Mouse (Mus musculus): ENCODE data around the gene Acer3.

Gene Acer3

DNA sequence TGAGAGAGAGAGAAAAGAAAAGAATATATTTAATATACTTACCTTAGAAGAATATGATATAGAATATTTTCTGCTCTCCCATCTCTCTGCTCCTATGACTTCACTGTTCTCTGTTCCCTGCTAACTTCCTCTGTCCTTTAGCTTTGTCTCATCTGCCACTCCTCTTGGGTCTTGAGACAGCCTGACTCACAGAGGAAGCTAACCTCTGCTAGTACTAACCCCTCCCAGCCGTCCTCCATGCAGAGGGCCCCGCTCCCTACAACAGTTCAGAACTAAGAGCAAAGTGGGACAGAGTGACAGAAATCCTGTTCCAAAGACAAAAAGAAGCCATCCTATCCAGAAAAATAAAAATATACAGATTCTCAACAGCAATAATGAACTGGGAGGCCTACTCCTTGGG is at the start of gene Acer3:
Acer3 (minus strand) TSS at position 126 of the 400 bp plus-strand sequence.
- no peak for DNase-seq (ENCODE audit: low spot score)

- DNase-seq (ENCODE audit: low spot score) = no peak
Observed at GRCm38 (mm10) chr7:98369762-98370369, 48.9 kb upstream of the Acer3 start.

DNA sequence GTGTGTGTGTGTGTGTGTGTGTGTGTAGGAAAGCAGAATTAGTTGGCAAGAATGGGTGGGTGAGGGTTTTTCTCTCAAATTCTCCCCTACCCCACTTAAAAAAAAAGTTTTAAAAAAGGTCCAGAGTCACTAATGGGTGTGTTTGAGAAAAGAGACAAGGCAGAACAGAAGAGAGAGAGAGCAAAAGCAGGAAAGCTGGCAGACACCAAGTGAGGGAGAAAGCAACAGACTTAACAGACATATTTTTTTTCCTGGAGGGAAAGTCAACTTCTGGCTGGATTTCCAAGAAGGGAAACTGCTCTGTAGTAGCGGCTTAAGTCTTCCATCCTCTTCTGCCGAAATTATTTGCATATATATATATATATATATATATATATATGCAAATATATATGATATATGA is 40.7 kb upstream of the Acer3 start:
- DNase-seq (ENCODE audit: low spot score) = no peak

GRCm38 (mm10) chr7:98361063-98361652 is 40.1 kb upstream of the Acer3 start, which contains the start of gene Tsku:
Gene Tsku (minus strand): TSS chr7:98361328.
- peak; percentile 6 for DNase-seq (ENCODE audit: low spot score)

GRCm38 (mm10) chr7:98360621-98360990 is 39.6 kb upstream of the Acer3 start:
- DNase-seq (ENCODE audit: low spot score) = no peak

- no peak for DNase-seq (ENCODE audit: low spot score)
Observed at GRCm38 (mm10) chr7:98359951-98360620, 39.1 kb upstream of the Acer3 start.

DNA sequence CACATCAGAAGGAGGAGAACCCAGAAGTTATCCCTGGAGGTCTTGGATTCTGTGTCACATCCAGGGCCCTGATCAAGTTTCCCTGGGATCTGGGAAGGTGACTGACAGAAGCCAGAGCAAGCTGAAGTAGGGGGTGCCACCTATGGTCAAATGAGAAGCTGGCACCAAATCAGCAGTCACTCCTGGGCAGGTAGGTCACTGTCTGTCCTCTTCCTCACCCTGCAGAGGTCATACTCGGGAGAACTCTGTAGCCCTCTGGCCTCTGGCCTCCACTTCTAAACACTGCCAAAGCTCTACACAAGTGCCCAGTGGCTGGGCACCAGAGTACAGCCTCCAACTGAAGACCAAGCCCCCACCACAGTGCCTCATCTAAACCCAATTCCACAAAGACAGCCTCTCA is 37.0 kb upstream of the Acer3 start:
- DNase-seq (ENCODE audit: low spot score) = no peak

- no peak for DNase-seq (ENCODE audit: low spot score)
Observed at GRCm38 (mm10) chr7:98357324-98357723, 36.3 kb upstream of the Acer3 start.

- DNase-seq (ENCODE audit: low spot score) = no peak
Observed at GRCm38 (mm10) chr7:98354921-98355310, 33.9 kb upstream of the Acer3 start.

DNA sequence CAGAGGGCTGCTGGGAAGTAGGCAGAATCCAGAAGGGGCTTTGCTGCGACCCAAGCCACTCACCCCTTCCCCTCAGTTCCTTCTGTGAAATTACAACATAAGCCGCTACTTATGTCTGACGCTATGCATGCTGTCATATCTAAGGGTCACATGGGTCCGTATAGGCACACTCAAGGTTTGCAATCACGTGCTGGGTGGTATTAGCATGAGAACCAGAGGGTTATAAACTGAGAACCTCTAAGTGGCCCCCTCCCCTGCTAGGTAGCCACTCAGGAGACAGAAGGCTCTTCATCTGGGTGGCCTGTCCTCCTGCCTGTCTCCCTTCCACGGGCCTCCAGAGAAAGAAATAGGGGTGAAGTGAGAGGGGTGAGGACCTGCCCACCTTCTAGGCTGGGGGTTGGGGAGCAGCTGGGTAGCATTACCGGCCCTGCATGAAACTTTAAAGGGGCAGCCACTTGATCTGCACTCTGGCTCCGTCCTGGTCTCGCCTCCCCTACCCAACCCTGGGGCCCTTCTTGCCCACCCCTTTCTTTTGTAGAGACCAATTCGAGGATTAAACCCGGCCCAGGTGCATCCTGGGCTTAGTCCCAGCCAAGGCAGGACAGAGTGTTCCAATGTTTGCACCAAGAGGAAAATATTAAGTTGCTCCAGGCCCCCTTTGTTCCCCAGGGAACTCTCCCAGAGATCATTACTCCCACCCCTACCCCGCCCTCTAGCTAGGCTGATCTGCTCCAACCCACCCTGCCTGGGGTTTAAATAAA is 33.3 kb upstream of the Acer3 start:
- no peak for DNase-seq (ENCODE audit: low spot score)

- DNase-seq (ENCODE audit: low spot score) = no peak
Observed at GRCm38 (mm10) chr7:98353616-98354015, 32.6 kb upstream of the Acer3 start.

- DNase-seq (ENCODE audit: low spot score) = no peak
Observed at GRCm38 (mm10) chr7:98351523-98351922, 30.5 kb upstream of the Acer3 start.

DNA sequence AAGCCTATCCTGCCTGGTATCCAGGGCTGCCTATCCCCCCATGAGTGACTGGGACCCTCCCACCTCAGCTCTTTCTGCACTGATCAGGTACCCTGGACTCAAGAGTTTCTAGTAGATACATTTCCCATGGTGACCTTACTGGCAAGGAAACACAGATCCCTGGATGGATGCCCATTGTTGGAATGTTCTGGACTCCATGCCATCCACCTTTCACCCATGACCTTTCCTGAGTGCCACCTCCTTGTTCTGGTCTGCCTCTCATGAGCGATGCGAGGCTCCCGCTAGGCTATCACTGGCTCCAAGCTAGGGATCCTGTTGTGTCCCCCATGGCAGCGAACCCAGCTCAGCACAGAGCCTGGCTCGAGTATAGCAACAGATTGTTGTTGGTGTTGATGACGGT is 28.8 kb upstream of the Acer3 start:
- DNase-seq (ENCODE audit: low spot score) = no peak

- peak; percentile 60 for DNase-seq (ENCODE audit: low spot score)
Observed at GRCm38 (mm10) chr7:98349096-98349495, 28.1 kb upstream of the Acer3 start.

DNA sequence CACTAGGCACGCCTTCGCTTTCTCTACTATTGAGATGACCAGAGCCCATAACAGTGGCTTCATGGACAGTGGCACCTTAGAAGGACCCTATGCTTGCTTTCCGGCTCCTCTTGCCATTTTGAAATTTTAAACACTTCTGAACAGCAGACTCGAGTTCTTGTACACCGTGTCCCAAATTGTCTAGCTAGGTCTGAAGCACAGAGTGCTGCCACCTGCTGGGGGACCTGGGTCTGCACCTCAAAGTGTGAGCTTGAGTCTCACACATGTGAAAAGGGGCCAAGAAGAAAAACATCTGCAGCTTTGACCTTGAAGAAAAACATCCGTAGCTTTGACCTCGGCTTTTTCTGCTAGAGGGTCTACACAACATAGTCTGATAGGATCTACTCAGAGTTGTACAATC is 27.0 kb upstream of the Acer3 start:
- DNase-seq (ENCODE audit: low spot score) = peak; percentile 54

DNA sequence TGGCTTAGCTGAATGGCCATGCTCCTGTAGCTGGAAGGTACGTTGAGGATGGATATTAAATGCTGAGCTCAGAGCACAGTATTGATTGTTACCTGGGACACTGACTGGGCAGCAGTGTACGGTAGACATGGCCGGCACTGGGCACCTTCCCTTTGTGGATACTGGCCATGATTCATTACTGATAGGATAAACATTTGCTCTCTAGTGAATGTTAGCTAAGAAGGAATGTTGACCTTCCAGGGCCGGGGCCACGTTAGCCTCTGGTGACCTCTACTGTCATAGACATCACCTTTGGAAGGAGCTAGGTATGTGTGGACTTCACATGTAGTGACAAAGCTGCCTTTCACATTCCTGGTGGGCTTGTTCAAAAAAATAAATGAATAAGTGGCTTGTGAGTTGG is 26.5 kb upstream of the Acer3 start:
- DNase-seq (ENCODE audit: low spot score) = no peak

DNA sequence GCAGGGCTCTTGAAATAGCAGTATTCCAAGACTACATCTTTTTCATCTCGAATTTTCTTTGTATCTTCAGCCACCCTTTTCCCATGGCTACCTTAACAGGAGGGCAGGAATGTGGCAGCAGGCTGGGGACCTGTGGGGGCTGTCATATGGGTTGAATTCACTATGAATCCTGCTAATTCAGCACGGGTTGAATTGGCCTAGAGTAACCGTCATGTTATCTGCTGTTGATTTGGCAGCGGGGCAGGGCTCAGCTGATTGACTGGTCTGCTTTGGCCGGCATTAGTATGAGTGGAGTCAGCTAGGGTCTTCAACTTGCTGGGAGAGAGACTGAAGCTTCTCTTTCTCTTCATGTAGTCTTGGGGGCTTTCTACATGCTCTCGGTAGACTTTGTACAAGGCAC is 24.0 kb upstream of the Acer3 start:
- DNase-seq (ENCODE audit: low spot score) = no peak

- DNase-seq (ENCODE audit: low spot score) = peak; percentile 34
Observed at GRCm38 (mm10) chr7:98344361-98344760, 23.4 kb upstream of the Acer3 start.

GRCm38 (mm10) chr7:98342249-98342648 is 21.2 kb upstream of the Acer3 start:
- no peak for DNase-seq (ENCODE audit: low spot score)

- DNase-seq (ENCODE audit: low spot score) = peak; percentile 64
Observed at GRCm38 (mm10) chr7:98341475-98341874, 20.5 kb upstream of the Acer3 start.

- no peak for DNase-seq (ENCODE audit: low spot score)
Observed at GRCm38 (mm10) chr7:98340343-98340742, 19.3 kb upstream of the Acer3 start.

- no peak for DNase-seq (ENCODE audit: low spot score)
Observed at GRCm38 (mm10) chr7:98333987-98334386, 13.0 kb upstream of the Acer3 start.

DNA sequence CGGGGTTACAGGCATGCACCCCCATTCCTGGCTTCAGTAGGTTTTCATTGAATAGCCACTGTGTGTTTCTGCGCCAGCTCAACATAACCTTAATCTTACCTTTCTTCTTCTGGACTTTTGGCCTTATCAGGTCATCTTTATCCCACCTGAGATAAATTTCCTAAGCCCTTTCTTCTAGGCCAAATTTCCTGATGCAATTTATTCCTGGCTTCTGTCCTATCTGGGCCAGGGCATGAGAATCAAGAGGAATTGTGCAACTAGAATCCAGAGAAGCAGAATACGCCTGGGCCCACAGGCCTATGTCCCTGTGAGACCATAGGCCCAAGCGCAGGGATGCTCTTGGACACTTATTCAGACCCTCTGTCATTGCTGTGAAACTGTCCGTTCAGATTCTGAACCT is 12.5 kb upstream of the Acer3 start:
- DNase-seq (ENCODE audit: low spot score) = no peak

All from T-cell, adult 2 months (primary cell).